Mouse (Mus musculus): ENCODE results near the gene Wdr37. TPM values are rescaled to one million over a fixed set of nuclear protein-coding genes. Genes with fewer than 3 reads are reported as not detected.

Gene Wdr37
- polyA plus RNA-seq, 1 experiment from 2014 or later = 17.7 TPM

- ATAC-seq (ENCODE audit: insufficient number of reproducible peaks, low FRiP score, low TSS enrichment, low read depth) = no peak
- H3K27ac ChIP-seq = no peak overlapping the region
Measured at GRCm38 (mm10) chr13:8839111-8839510, 32.6 kb downstream of the Wdr37 start.

GRCm38 (mm10) chr13:8838394-8838793 lies 33.3 kb downstream of the Wdr37 start:
- Histone ChIP-seq H3K4me3 (no peak overlapping the region), H3K27ac (no peak overlapping the region), H3K4me1 (no peaks in the 10 kb centered on the region), H3K27me3 (no peaks in the 10 kb centered on the region), H3K9ac (no peak overlapping the region), H3K9me3 (no peaks in the 10 kb centered on the region), H3K36me3 (peaks cover 86% of the 10 kb centered on the region), H3K4me2 (no peak overlapping the region)
- 71% methylated on average over 3 of the region's 3 CpGs for WGBS
- no peak for ATAC-seq (ENCODE audit: insufficient number of reproducible peaks, low FRiP score, low TSS enrichment, low read depth)

More at GRCm38 (mm10) chr13:8839111-8839510, 32.6 kb downstream of the Wdr37 start:
- Histone ChIP-seq H3K27me3 (no peaks in the 10 kb centered on the region), H3K4me2 (no peak overlapping the region), H3K9me3 (no peaks in the 10 kb centered on the region), H3K36me3 (peaks cover 84% of the 10 kb centered on the region), H3K4me3 (no peak overlapping the region), H3K9ac (no peak overlapping the region), H3K4me1 (no peaks in the 10 kb centered on the region)
- WGBS = 90% methylated on average over 10 of the region's 10 CpGs

- Histone ChIP-seq H3K4me1 (no peaks in the 10 kb centered on the region), H3K4me3 (no peak overlapping the region), H3K9ac (no peak overlapping the region), H3K27me3 (no peaks in the 10 kb centered on the region), H3K36me3 (peaks cover 66% of the 10 kb centered on the region), H3K9me3 (no peaks in the 10 kb centered on the region), H3K27ac (no peak overlapping the region), H3K4me2 (no peak overlapping the region)
- 91% methylated on average over 5 of the region's 5 CpGs for WGBS
- ATAC-seq (ENCODE audit: insufficient number of reproducible peaks, low FRiP score, low TSS enrichment, low read depth) = no peak
Measured at GRCm38 (mm10) chr13:8834573-8834972, 37.1 kb downstream of the Wdr37 start.

- peaks cover 60% of the 10 kb centered on the region for H3K36me3 ChIP-seq
- 80% methylated on average over 7 of the region's 7 CpGs for WGBS
- no peaks in the 10 kb centered on the region for H3K27me3 ChIP-seq
Measured at GRCm38 (mm10) chr13:8831546-8832251, 40.0 kb downstream of the Wdr37 start.

GRCm38 (mm10) chr13:8830696-8831095 lies 41.0 kb downstream of the Wdr37 start:
- no peak overlapping the region for H3K9ac ChIP-seq
- H3K36me3 ChIP-seq = peaks cover 51% of the 10 kb centered on the region

More at GRCm38 (mm10) chr13:8831546-8832251, 40.0 kb downstream of the Wdr37 start:
- no peak overlapping the region for H3K9ac ChIP-seq
- H3K4me1 ChIP-seq = no peaks in the 10 kb centered on the region
- no peak overlapping the region for H3K27ac ChIP-seq
- H3K4me3 ChIP-seq = no peak overlapping the region
- no peak overlapping the region for H3K4me2 ChIP-seq
- H3K9me3 ChIP-seq = no peaks in the 10 kb centered on the region
- ATAC-seq (ENCODE audit: insufficient number of reproducible peaks, low FRiP score, low TSS enrichment, low read depth) = no peak

GRCm38 (mm10) chr13:8829784-8830183 lies 41.9 kb downstream of the Wdr37 start:
- no peak for ATAC-seq (ENCODE audit: insufficient number of reproducible peaks, low FRiP score, low TSS enrichment, low read depth)
- Histone ChIP-seq H3K9ac (no peak overlapping the region), H3K4me2 (no peak overlapping the region), H3K27me3 (no peaks in the 10 kb centered on the region), H3K9me3 (no peaks in the 10 kb centered on the region), H3K4me3 (no peak overlapping the region), H3K4me1 (no peaks in the 10 kb centered on the region), H3K36me3 (peaks cover 43% of the 10 kb centered on the region), H3K27ac (no peak overlapping the region)
- 70% methylated on average over 5 of the region's 5 CpGs for WGBS

More at GRCm38 (mm10) chr13:8830696-8831095, 41.0 kb downstream of the Wdr37 start:
- no peak for ATAC-seq (ENCODE audit: insufficient number of reproducible peaks, low FRiP score, low TSS enrichment, low read depth)
- Histone ChIP-seq H3K4me2 (no peak overlapping the region), H3K27ac (no peak overlapping the region), H3K4me1 (no peaks in the 10 kb centered on the region), H3K4me3 (no peak overlapping the region), H3K9me3 (no peaks in the 10 kb centered on the region), H3K27me3 (no peaks in the 10 kb centered on the region)

GRCm38 (mm10) chr13:8828946-8829345 lies 42.8 kb downstream of the Wdr37 start:
- Histone ChIP-seq H3K36me3 (peaks cover 35% of the 10 kb centered on the region), H3K4me2 (no peak overlapping the region), H3K9me3 (no peaks in the 10 kb centered on the region), H3K27ac (no peak overlapping the region), H3K4me3 (no peak overlapping the region), H3K27me3 (no peaks in the 10 kb centered on the region), H3K4me1 (no peaks in the 10 kb centered on the region), H3K9ac (no peak overlapping the region)
- no peak for ATAC-seq (ENCODE audit: insufficient number of reproducible peaks, low FRiP score, low TSS enrichment, low read depth)
- WGBS = 96% methylated on average over 1 of the region's 1 CpGs

GRCm38 (mm10) chr13:8823546-8823945 lies 48.2 kb downstream of the Wdr37 start:
- Histone ChIP-seq H3K9me3 (no peaks in the 10 kb centered on the region), H3K9ac (no peak overlapping the region), H3K4me3 (no peak overlapping the region), H3K36me3 (peaks cover 54% of the 10 kb centered on the region), H3K27me3 (no peaks in the 10 kb centered on the region), H3K4me2 (no peak overlapping the region), H3K27ac (no peak overlapping the region), H3K4me1 (no peaks in the 10 kb centered on the region)
- WGBS = 86% methylated on average over 8 of the region's 8 CpGs
- ATAC-seq (ENCODE audit: insufficient number of reproducible peaks, low FRiP score, low TSS enrichment, low read depth) = no peak

GRCm38 (mm10) chr13:8823120-8823519 lies 48.6 kb downstream of the Wdr37 start:
- Histone ChIP-seq H3K27me3 (no peaks in the 10 kb centered on the region), H3K4me2 (no peak overlapping the region), H3K9me3 (no peaks in the 10 kb centered on the region), H3K9ac (no peak overlapping the region), H3K36me3 (peaks cover 54% of the 10 kb centered on the region), H3K4me3 (no peak overlapping the region), H3K4me1 (no peaks in the 10 kb centered on the region), H3K27ac (no peak overlapping the region)
- no peak for ATAC-seq (ENCODE audit: insufficient number of reproducible peaks, low FRiP score, low TSS enrichment, low read depth)
- 72% methylated on average over 6 of the region's 6 CpGs for WGBS

- Histone ChIP-seq H3K27ac (no peak overlapping the region), H3K4me1 (no peaks in the 10 kb centered on the region), H3K36me3 (peaks cover 59% of the 10 kb centered on the region), H3K4me2 (no peak overlapping the region), H3K27me3 (no peaks in the 10 kb centered on the region), H3K9ac (no peak overlapping the region), H3K4me3 (no peak overlapping the region), H3K9me3 (no peaks in the 10 kb centered on the region)
- 93% methylated on average over 4 of the region's 4 CpGs for WGBS
- no peak for ATAC-seq (ENCODE audit: insufficient number of reproducible peaks, low FRiP score, low TSS enrichment, low read depth)
Measured at GRCm38 (mm10) chr13:8822201-8822600, 49.5 kb downstream of the Wdr37 start.

- no peak overlapping the region for H3K4me2 ChIP-seq
- H3K9ac ChIP-seq = no peak overlapping the region
- H3K27me3 ChIP-seq = no peaks in the 10 kb centered on the region
- WGBS = 95% methylated on average over 2 of the region's 2 CpGs
- H3K36me3 ChIP-seq = peaks cover 20% of the 10 kb centered on the region
- no peak overlapping the region for H3K27ac ChIP-seq
- ATAC-seq (ENCODE audit: insufficient number of reproducible peaks, low FRiP score, low TSS enrichment, low read depth) = no peak
- H3K4me3 ChIP-seq = no peak overlapping the region
- H3K9me3 ChIP-seq = no peaks in the 10 kb centered on the region
- no peaks in the 10 kb centered on the region for H3K4me1 ChIP-seq
Measured at GRCm38 (mm10) chr13:8805931-8806330, 65.8 kb downstream of the Wdr37 start.

- Histone ChIP-seq H3K27me3 (no peaks in the 10 kb centered on the region), H3K27ac (no peak overlapping the region), H3K4me2 (no peak overlapping the region), H3K9ac (no peak overlapping the region), H3K4me3 (no peak overlapping the region), H3K36me3 (peaks cover 16% of the 10 kb centered on the region), H3K4me1 (no peaks in the 10 kb centered on the region), H3K9me3 (no peaks in the 10 kb centered on the region)
- no peak for ATAC-seq (ENCODE audit: insufficient number of reproducible peaks, low FRiP score, low TSS enrichment, low read depth)
- 37% methylated on average over 6 of the region's 6 CpGs for WGBS
Measured at GRCm38 (mm10) chr13:8800576-8800975, 71.1 kb downstream of the Wdr37 start.

GRCm38 (mm10) chr13:8793217-8793616 lies 78.5 kb downstream of the Wdr37 start:
- no peaks in the 10 kb centered on the region for H3K36me3 ChIP-seq
- H3K4me3 ChIP-seq = no peak overlapping the region
- WGBS = 78% methylated on average over 8 of the region's 8 CpGs
- ATAC-seq (ENCODE audit: insufficient number of reproducible peaks, low FRiP score, low TSS enrichment, low read depth) = no peak
- H3K27ac ChIP-seq = no peak overlapping the region
- no peaks in the 10 kb centered on the region for H3K4me1 ChIP-seq
- no peaks in the 10 kb centered on the region for H3K9me3 ChIP-seq
- no peak overlapping the region for H3K4me2 ChIP-seq
- no peak overlapping the region for H3K9ac ChIP-seq
- no peaks in the 10 kb centered on the region for H3K27me3 ChIP-seq

Measured in limb, embryonic 15.5 days (tissue).